Mouse (Mus musculus): ENCODE data around the gene Faap100. TPM values are rescaled to one million over a fixed set of nuclear protein-coding genes. Genes with fewer than 3 reads are reported as not detected.
"Not testable (repeated sequence)": the region's sequence is repeated elsewhere in the genome, so short reads cannot be mapped to it uniquely, and the experiment has no call there.

Gene Faap100
- total and polyA plus RNA-seq, 2 experiments = 3.2 to 14.9 TPM

DNA sequence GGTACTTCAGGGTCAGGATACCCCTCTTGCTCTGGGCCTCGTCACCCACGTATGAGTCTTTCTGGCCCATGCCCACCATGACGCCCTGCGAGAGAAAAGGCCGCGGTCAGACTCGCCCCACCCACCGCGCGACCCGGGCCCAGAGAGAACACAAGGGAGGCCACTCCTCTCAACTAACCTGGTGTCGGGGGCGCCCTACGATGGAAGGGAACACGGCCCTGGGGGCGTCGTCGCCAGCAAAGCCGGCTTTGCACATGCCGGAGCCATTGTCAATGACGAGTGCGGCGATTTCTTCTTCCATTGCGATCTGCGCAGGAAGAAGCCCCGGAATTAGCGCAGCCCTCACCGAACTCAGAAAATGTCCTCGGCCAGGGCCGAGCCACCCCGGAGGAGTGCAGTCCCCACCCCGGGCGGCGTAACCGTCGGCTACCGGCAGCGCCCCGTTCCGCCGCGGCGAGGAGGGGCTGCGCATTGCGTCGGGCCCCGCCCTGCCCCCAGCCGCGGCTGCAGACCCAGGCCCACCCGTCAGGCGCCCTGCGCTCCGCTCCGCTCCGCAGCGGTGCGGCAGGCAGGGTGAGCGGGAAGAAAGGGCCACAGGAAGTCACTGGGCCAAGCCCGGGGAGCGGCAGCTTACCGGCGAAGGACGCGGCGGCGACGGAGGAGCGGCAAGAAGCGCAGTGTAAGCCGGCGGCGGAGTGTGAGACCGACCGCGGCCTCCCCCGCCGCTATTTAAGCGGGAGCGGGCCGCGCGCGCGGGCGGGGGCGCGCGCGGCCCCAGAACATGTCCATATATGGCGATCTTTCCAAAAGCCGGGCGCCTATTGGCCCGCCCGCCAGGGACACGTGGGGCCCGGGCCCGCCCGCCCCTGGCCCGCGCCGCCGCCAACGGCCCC lies 30.5 kb downstream of the Faap100 start, which contains the start of gene Actg1:
Actg1 (minus strand) TSS at position 752 of the 893 bp plus-strand sequence.
- peak within 1 kb of the TSS; percentile 95 for H3K27ac ChIP-seq (replicated peaks; ENCODE audit: insufficient read depth, low read depth, low read length)
- H3K79me2 ChIP-seq (ENCODE audit: control insufficient read depth, insufficient read depth, low read length) = peaks cover 5% of the 10 kb centered on the region
- H3K27me3 ChIP-seq (ENCODE audit: control insufficient read depth, insufficient read depth, low read length) = no peaks in the 10 kb centered on the region
- TF ChIP-seq CTCF (IDR thresholded peaks at IDR 0.05; ENCODE audit: low read depth, low read length) (no peak), POLR2A (IDR thresholded peaks at IDR 0.05; ENCODE audit: extremely low read depth, insufficient read depth, low read length) (peak; percentile 93)
- H3K4me3 ChIP-seq (ENCODE audit: insufficient read depth, low read depth, low read length) = peak within 1 kb of the TSS; percentile 87
- peak within 1 kb of the TSS; percentile 96 for H3K9ac ChIP-seq (ENCODE audit: low read depth, low read length)
- DNase-seq (ENCODE audit: extremely low read depth, low read depth, low spot score) = no peak
- WGBS = under 1% methylated on average over 102 of the region's 103 CpGs
- H3K4me1 ChIP-seq (ENCODE audit: control insufficient read depth, insufficient read depth, low read length) = peaks cover 19% of the 10 kb centered on the region
- peaks cover 6% of the 10 kb centered on the region for H3K36me3 ChIP-seq (ENCODE audit: control insufficient read depth, insufficient read depth, low read length)

- WGBS = 5% methylated on average over 10 of the region's 10 CpGs
- no peak overlapping the region for H3K27ac ChIP-seq (replicated peaks; ENCODE audit: insufficient read depth, low read depth, low read length)
- peak overlapping the region; percentile 87 for H3K4me3 ChIP-seq (ENCODE audit: insufficient read depth, low read depth, low read length)
- H3K79me2 ChIP-seq (ENCODE audit: control insufficient read depth, insufficient read depth, low read length) = peaks cover 5% of the 10 kb centered on the region
- H3K27me3 ChIP-seq (ENCODE audit: control insufficient read depth, insufficient read depth, low read length) = no peaks in the 10 kb centered on the region
- peaks cover 16% of the 10 kb centered on the region for H3K4me1 ChIP-seq (ENCODE audit: control insufficient read depth, insufficient read depth, low read length)
- H3K36me3 ChIP-seq (ENCODE audit: control insufficient read depth, insufficient read depth, low read length) = peaks cover 6% of the 10 kb centered on the region
- H3K9ac ChIP-seq (ENCODE audit: low read depth, low read length) = peak overlapping the region; percentile 71
- TF ChIP-seq POLR2A (IDR thresholded peaks at IDR 0.05; ENCODE audit: extremely low read depth, insufficient read depth, low read length) = no peak
- no peak for TF ChIP-seq CTCF (IDR thresholded peaks at IDR 0.05; ENCODE audit: low read depth, low read length)
- no peak for DNase-seq (ENCODE audit: extremely low read depth, low read depth, low spot score)
These were observed 31.3 kb downstream of the Faap100 start for GRCm38 (mm10) chr11:120347301-120347700.

DNA sequence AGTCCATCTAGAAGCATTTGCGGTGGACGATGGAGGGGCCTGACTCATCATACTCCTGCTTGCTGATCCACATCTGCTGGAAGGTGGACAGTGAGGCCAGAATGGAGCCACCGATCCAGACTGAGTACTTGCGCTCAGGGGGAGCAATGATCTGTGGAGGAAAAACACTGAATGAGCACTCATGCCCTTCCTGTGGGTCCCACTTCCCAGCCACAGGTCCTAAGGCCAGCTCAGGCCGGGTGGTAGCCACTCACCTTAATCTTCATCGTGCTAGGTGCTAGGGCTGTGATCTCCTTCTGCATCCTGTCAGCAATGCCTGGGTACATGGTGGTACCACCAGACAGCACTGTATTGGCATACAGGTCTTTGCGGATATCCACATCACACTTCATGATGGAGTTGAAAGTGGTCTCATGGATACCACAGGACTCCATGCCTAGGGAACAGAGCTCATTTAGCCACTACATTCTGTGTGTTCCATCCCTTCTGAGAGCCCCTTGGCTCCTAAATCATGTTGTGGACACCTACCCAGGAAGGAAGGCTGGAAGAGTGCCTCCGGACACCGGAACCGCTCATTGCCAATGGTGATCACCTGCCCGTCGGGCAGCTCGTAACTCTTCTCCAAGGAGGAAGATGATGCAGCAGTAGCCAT lies 32.1 kb downstream of the Faap100 start:
- DNase-seq (ENCODE audit: extremely low read depth, low read depth, low spot score) = not testable (repeated sequence)
- H3K9ac ChIP-seq (ENCODE audit: low read depth, low read length) = peak overlapping the region; percentile 18; the same call in 1 of the 2 replicates

DNA sequence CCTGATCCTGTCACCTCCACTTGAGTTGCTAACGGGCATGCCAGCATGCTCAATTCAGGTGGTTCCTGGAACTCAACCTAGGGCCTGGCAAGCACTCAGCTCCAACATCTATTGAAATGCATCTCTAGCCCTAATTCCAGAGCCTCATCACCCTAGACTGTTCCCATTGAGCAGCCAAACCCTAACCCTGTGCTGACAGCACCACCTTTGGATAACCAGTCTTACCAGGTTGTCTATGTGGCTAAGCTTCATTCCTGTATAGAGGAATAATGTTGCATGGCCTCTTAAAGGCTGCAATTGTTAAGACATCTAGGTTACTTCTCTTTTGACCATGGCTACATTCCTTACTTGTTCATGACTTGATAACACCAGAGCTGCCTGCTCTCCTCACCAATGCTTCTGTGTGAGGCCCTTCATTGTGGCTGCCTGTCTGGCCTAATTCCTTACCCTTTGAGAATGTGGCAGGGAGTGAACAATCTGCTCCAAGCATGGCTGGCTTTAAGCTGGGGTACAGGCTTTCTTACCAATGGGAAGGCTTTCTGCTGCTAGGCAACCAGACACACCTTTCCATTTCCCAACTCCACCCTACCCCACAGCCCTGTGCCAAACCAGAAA lies 33.4 kb downstream of the Faap100 start:
- H3K4me3 ChIP-seq (ENCODE audit: insufficient read depth, low read depth, low read length) = no peak overlapping the region
- 38% methylated on average over 1 of the region's 1 CpGs for WGBS
- no peaks in the 10 kb centered on the region for H3K27me3 ChIP-seq (ENCODE audit: control insufficient read depth, insufficient read depth, low read length)
- DNase-seq (ENCODE audit: extremely low read depth, low read depth, low spot score) = peak; percentile 47
- peaks cover 6% of the 10 kb centered on the region for H3K36me3 ChIP-seq (ENCODE audit: control insufficient read depth, insufficient read depth, low read length)
- no peak overlapping the region for H3K27ac ChIP-seq (replicated peaks; ENCODE audit: insufficient read depth, low read depth, low read length)
- H3K9ac ChIP-seq (ENCODE audit: low read depth, low read length) = no peak overlapping the region
- peaks cover 16% of the 10 kb centered on the region for H3K4me1 ChIP-seq (ENCODE audit: control insufficient read depth, insufficient read depth, low read length)
- peaks cover 5% of the 10 kb centered on the region for H3K79me2 ChIP-seq (ENCODE audit: control insufficient read depth, insufficient read depth, low read length)
- TF ChIP-seq POLR2A (IDR thresholded peaks at IDR 0.05; ENCODE audit: extremely low read depth, insufficient read depth, low read length) = no peak
- TF ChIP-seq CTCF (IDR thresholded peaks at IDR 0.05; ENCODE audit: low read depth, low read length) = no peak

More for the DNA sequence above, 32.1 kb downstream of the Faap100 start:
- 44% methylated on average over 11 of the region's 13 CpGs for WGBS
- not testable (repeated sequence) for H3K36me3 ChIP-seq (ENCODE audit: control insufficient read depth, insufficient read depth, low read length); H3K79me2 ChIP-seq (ENCODE audit: control insufficient read depth, insufficient read depth, low read length); H3K27ac ChIP-seq (replicated peaks; ENCODE audit: insufficient read depth, low read depth, low read length); H3K27me3 ChIP-seq (ENCODE audit: control insufficient read depth, insufficient read depth, low read length)
- peaks cover 16% of the 10 kb centered on the region for H3K4me1 ChIP-seq (ENCODE audit: control insufficient read depth, insufficient read depth, low read length)
- peak overlapping the region; percentile 45 for H3K4me3 ChIP-seq (ENCODE audit: insufficient read depth, low read depth, low read length)

DNA sequence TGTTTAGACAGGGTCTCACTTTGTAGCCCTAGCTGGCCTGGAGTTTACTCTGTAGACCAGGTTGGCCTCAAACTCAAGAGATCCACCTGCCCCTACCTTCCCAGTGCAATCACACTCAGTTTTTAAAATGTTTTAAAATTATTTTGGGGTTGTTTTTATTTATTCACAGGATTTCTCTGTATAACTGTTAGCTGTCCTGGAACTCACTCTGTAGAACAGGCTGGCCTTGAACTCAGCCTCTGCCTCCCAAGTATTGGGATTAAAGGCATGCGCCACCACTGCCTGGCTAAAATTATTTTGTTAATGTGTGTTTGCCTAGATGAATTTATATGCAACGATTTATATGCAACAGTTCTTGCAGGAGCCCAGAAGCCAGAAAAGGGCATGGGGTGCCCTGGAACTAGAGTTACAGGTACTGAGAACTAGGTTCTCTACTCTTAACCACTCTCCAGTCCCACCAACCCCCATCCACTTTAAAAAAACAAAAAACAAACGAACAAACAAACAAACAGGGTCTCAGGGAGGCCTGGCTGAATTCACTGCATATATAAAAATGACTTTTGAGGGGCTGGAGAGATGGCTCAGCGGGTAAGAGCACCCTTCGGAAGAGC lies 34.1 kb downstream of the Faap100 start:
- 0 out of 2 replicates have a peak overlapping the region, but pooled peaks have one; percentile 35 for H3K27ac ChIP-seq (replicated peaks; ENCODE audit: insufficient read depth, low read depth, low read length)
- 52% methylated on average over 5 of the region's 5 CpGs for WGBS
- no peak for DNase-seq (ENCODE audit: extremely low read depth, low read depth, low spot score)

More for the DNA sequence above, 34.1 kb downstream of the Faap100 start:
- TF ChIP-seq POLR2A (IDR thresholded peaks at IDR 0.05; ENCODE audit: extremely low read depth, insufficient read depth, low read length) (no peak), CTCF (IDR thresholded peaks at IDR 0.05; ENCODE audit: low read depth, low read length) (no peak)
- H3K4me3 ChIP-seq (ENCODE audit: insufficient read depth, low read depth, low read length) = no peak overlapping the region
- no peak overlapping the region for H3K9ac ChIP-seq (ENCODE audit: low read depth, low read length)
- H3K36me3 ChIP-seq (ENCODE audit: control insufficient read depth, insufficient read depth, low read length) = peaks cover 6% of the 10 kb centered on the region
- peaks cover 5% of the 10 kb centered on the region for H3K79me2 ChIP-seq (ENCODE audit: control insufficient read depth, insufficient read depth, low read length)
- H3K4me1 ChIP-seq (ENCODE audit: control insufficient read depth, insufficient read depth, low read length) = peaks cover 18% of the 10 kb centered on the region
- H3K27me3 ChIP-seq (ENCODE audit: control insufficient read depth, insufficient read depth, low read length) = no peaks in the 10 kb centered on the region

Measured in liver, adult 2 months (tissue).